Mouse (Mus musculus) kidney, embryonic 16.5 days (tissue): ENCODE measurements around the gene Mknk2. TPM values are rescaled to one million over a fixed set of nuclear protein-coding genes. Genes with fewer than 3 reads are reported as not detected.
"Not testable (repeated sequence)": the region's sequence is repeated elsewhere in the genome, so short reads cannot be mapped to it uniquely, and the experiment has no call there.

ENCODE experiments used
- ATAC-seq: fragments of 200-750 bp; cut with Nextera tagmentation; 2 replicates; pipeline ENCODE4 v1.8.0; 2017; ENCODE audit warnings: moderate TSS enrichment; ENCODE audit not compliant: low FRiP score, low TSS enrichment
- H3K27ac ChIP-seq: fragments of 300-500 bp; sonication (generic); 2 replicates; pipeline ENCODE4 v1.5.1; 2014; ENCODE audit warnings: low read length
- H3K27me3 ChIP-seq: fragments of 300-500 bp; sonication (generic); 2 replicates; pipeline ENCODE4 v1.6.1; 2014; ENCODE audit warnings: low read length, control low read depth, mixed read lengths; ENCODE audit not compliant: insufficient read depth
- H3K36me3 ChIP-seq: fragments of 300-500 bp; sonication (generic); 2 replicates; pipeline ENCODE4 v1.6.1; 2014; ENCODE audit warnings: low read length, control low read depth, mixed read lengths; ENCODE audit not compliant: insufficient read depth
- H3K4me1 ChIP-seq: fragments of 300-500 bp; sonication (generic); 2 replicates; pipeline ENCODE4 v1.6.1; 2014; ENCODE audit warnings: low read length, control low read depth, mixed read lengths; ENCODE audit not compliant: insufficient read depth
- H3K4me2 ChIP-seq: fragments of 300-500 bp; sonication (generic); replicated peaks from 2 replicates; pipeline ENCODE4 v1.6.1; 2014; ENCODE audit warnings: low read depth, low read length
- H3K4me3 ChIP-seq: fragments of 300-500 bp; sonication (generic); 2 replicates; pipeline ENCODE4 v1.5.1; 2014; ENCODE audit warnings: mild to moderate bottlenecking, low read length
- H3K9ac ChIP-seq: fragments of 300-500 bp; sonication (generic); replicated peaks from 2 replicates; pipeline ENCODE4 v1.6.1; 2014; ENCODE audit warnings: low read length
- H3K9me3 ChIP-seq: fragments of 300-500 bp; sonication (generic); 2 replicates; pipeline ENCODE4 v1.6.1; 2016; ENCODE audit warnings: low read length, control low read depth
- WGBS: fragments of 180-500 bp; shearing (Covaris S2); extraction: QIAGEN DNeasy Blood & Tissue Kit; methylation state at CpG from one replicate; pipeline ENCODE4 v1.1.7; 2014; 5-methylcytosine and 5-hydroxymethylcytosine counted together
- polyA plus RNA-seq: library from polyadenylated mRNA; unstranded; fragments of >200 nt; fragmentation: Nextera tagmentation; extraction: Ambion mirVana; gene quantifications from 2 replicates; pipeline ENCODE4 v1.2.1, GENCODE M21; 2015

Gene Mknk2
- polyA plus RNA-seq, 1 experiment from 2014 or later: 108 TPM

- H3K4me3 ChIP-seq: peak overlapping the region; percentile 91
- H3K4me1 ChIP-seq: peaks cover 34% of the 10 kb centered on the region
- H3K9me3 ChIP-seq: no peaks in the 10 kb centered on the region
- no peaks in the 10 kb centered on the region for H3K36me3 ChIP-seq
- peak overlapping the region; percentile 95 for H3K27ac ChIP-seq
- no peaks in the 10 kb centered on the region for H3K27me3 ChIP-seq
- ATAC-seq: peak; percentile 80
- peak overlapping the region; percentile 95 for H3K9ac ChIP-seq
- H3K4me2 ChIP-seq: peak overlapping the region; percentile 96
- WGBS: under 1% methylated on average over 60 of the region's 72 CpGs
Measured at GRCm38 (mm10) chr10:80656130-80656862, 21.6 kb downstream of the Mknk2 start.

- Histone ChIP-seq H3K9ac (peak overlapping the region; percentile 95), H3K4me3 (peak overlapping the region; percentile 91), H3K9me3 (no peaks in the 10 kb centered on the region), H3K27ac (peak overlapping the region; percentile 56; the same call in 1 of the 2 replicates), H3K4me1 (peaks cover 34% of the 10 kb centered on the region), H3K27me3 (no peaks in the 10 kb centered on the region), H3K36me3 (no peaks in the 10 kb centered on the region), H3K4me2 (peak overlapping the region; percentile 96)
- ATAC-seq: peak; percentile 47
- WGBS: 1% methylated on average over 12 of the region's 12 CpGs
Measured at GRCm38 (mm10) chr10:80655406-80656129, 22.3 kb downstream of the Mknk2 start.

- H3K4me3 ChIP-seq: 0 out of 2 replicates have a peak overlapping the region, but pooled peaks have one; percentile 3
Measured at GRCm38 (mm10) chr10:80654866-80655265, 23.0 kb downstream of the Mknk2 start.

GRCm38 (mm10) chr10:80653156-80653720 lies 24.7 kb downstream of the Mknk2 start:
- no peak overlapping the region for H3K4me2 ChIP-seq
- 84% methylated on average over 6 of the region's 6 CpGs for WGBS
- ATAC-seq: no peak
- H3K4me1 ChIP-seq: peaks cover 29% of the 10 kb centered on the region
- no peaks in the 10 kb centered on the region for H3K9me3 ChIP-seq
- no peaks in the 10 kb centered on the region for H3K27me3 ChIP-seq
- no peak overlapping the region for H3K9ac ChIP-seq
- 0 out of 2 replicates have a peak, but pooled peaks cover 3% of the 10 kb centered on the region for H3K36me3 ChIP-seq
- H3K4me3 ChIP-seq: no peak overlapping the region
- no peak overlapping the region for H3K27ac ChIP-seq

More at GRCm38 (mm10) chr10:80654866-80655265, 23.0 kb downstream of the Mknk2 start:
- Histone ChIP-seq H3K9ac (no peak overlapping the region; the same call in 1 of the 2 replicates), H3K4me1 (peaks cover 34% of the 10 kb centered on the region), H3K4me2 (peak overlapping the region; percentile 96), H3K36me3 (no peaks in the 10 kb centered on the region), H3K27me3 (no peaks in the 10 kb centered on the region), H3K9me3 (no peaks in the 10 kb centered on the region), H3K27ac (no peak overlapping the region)
- WGBS: 79% methylated on average over 6 of the region's 6 CpGs
- no peak for ATAC-seq

GRCm38 (mm10) chr10:80650392-80650791 lies 27.5 kb downstream of the Mknk2 start:
- Histone ChIP-seq H3K27ac (no peak overlapping the region), H3K9ac (no peak overlapping the region), H3K4me1 (peaks cover 13% of the 10 kb centered on the region), H3K4me2 (no peak overlapping the region), H3K27me3 (no peaks in the 10 kb centered on the region), H3K36me3 (peaks cover 25% of the 10 kb centered on the region), H3K4me3 (no peak overlapping the region), H3K9me3 (no peaks in the 10 kb centered on the region)
- WGBS: 89% methylated on average over 10 of the region's 10 CpGs
- no peak for ATAC-seq

- H3K36me3 ChIP-seq: peaks cover 30% of the 10 kb centered on the region
- H3K9ac ChIP-seq, H3K27ac ChIP-seq, H3K4me3 ChIP-seq, H3K27me3 ChIP-seq, H3K4me2 ChIP-seq, H3K4me1 ChIP-seq, H3K9me3 ChIP-seq, ATAC-seq: not testable (repeated sequence)
- 88% methylated on average over 6 of the region's 6 CpGs for WGBS
Measured at GRCm38 (mm10) chr10:80649910-80650309, 28.0 kb downstream of the Mknk2 start.

- Histone ChIP-seq H3K4me3 (no peak overlapping the region), H3K27ac (no peak overlapping the region), H3K27me3 (no peaks in the 10 kb centered on the region), H3K9ac (no peak overlapping the region), H3K4me2 (no peak overlapping the region), H3K9me3 (no peaks in the 10 kb centered on the region), H3K4me1 (no peaks in the 10 kb centered on the region), H3K36me3 (peaks cover 56% of the 10 kb centered on the region)
- ATAC-seq: no peak
- WGBS: 92% methylated on average over 10 of the region's 10 CpGs
Measured at GRCm38 (mm10) chr10:80646936-80647335, 31.0 kb downstream of the Mknk2 start.

- no peaks in the 10 kb centered on the region for H3K9me3 ChIP-seq
- H3K36me3 ChIP-seq: peaks cover 65% of the 10 kb centered on the region
- no peaks in the 10 kb centered on the region for H3K4me1 ChIP-seq
- H3K27ac ChIP-seq: no peak overlapping the region
- H3K9ac ChIP-seq: no peak overlapping the region
- H3K4me2 ChIP-seq: no peak overlapping the region
- 74% methylated on average over 6 of the region's 6 CpGs for WGBS
- no peak for ATAC-seq
- H3K27me3 ChIP-seq: no peaks in the 10 kb centered on the region
- H3K4me3 ChIP-seq: no peak overlapping the region
Measured at GRCm38 (mm10) chr10:80635345-80635744, 42.6 kb downstream of the Mknk2 start.

GRCm38 (mm10) chr10:80628925-80629324 lies 49.0 kb downstream of the Mknk2 start:
- H3K4me3 ChIP-seq: no peak overlapping the region
- 79% methylated on average over 9 of the region's 9 CpGs for WGBS
- no peaks in the 10 kb centered on the region for H3K9me3 ChIP-seq
- no peak overlapping the region for H3K9ac ChIP-seq
- H3K27ac ChIP-seq: no peak overlapping the region
- H3K4me1 ChIP-seq: peaks cover 51% of the 10 kb centered on the region
- H3K27me3 ChIP-seq: no peaks in the 10 kb centered on the region
- no peak for ATAC-seq
- H3K4me2 ChIP-seq: no peak overlapping the region
- peaks cover 4% of the 10 kb centered on the region; the same call in 1 of the 2 replicates for H3K36me3 ChIP-seq
